Mouse (Mus musculus) heart, postnatal 0 days (tissue): ENCODE measurements around the gene Cdh12. TPM values are rescaled to one million over a fixed set of nuclear protein-coding genes. Genes with fewer than 3 reads are reported as not detected.
"Not testable (repeated sequence)": the region's sequence is repeated elsewhere in the genome, so short reads cannot be mapped to it uniquely, and the experiment has no call there.

ENCODE experiments used
- ATAC-seq: fragments of 200-750 bp; cut with Nextera tagmentation; 2 replicates; pipeline ENCODE4 v1.8.0; 2017; ENCODE audit warnings: low read depth, moderate number of reproducible peaks, moderate library complexity; ENCODE audit not compliant: insufficient read depth
- DNase-seq: peaks from one replicate; pipeline ENCODE4 v3.0.0-alpha.2; 2016; ENCODE audit warnings: low spot score
- H3K27ac ChIP-seq: fragments of 300-500 bp; sonication (generic); 2 replicates; pipeline ENCODE4 v1.5.1; 2014; ENCODE audit warnings: low read depth, mild to moderate bottlenecking
- H3K27me3 ChIP-seq: fragments of 300-500 bp; sonication (generic); 2 replicates; pipeline ENCODE4 v1.6.1; 2014; ENCODE audit warnings: low read length, mixed read lengths; ENCODE audit not compliant: control insufficient read depth, insufficient read depth
- H3K36me3 ChIP-seq: fragments of 300-500 bp; sonication (generic); replicated peaks from 2 replicates; pipeline ENCODE4 v1.6.1; 2014; ENCODE audit warnings: low read length, mixed read lengths; ENCODE audit not compliant: control insufficient read depth, insufficient read depth
- H3K4me1 ChIP-seq: fragments of 300-500 bp; sonication (generic); 2 replicates; pipeline ENCODE4 v1.6.1; 2014; ENCODE audit warnings: antibody characterized with exemption; ENCODE audit not compliant: control insufficient read depth, insufficient read depth
- H3K4me2 ChIP-seq: fragments of 300-500 bp; sonication (generic); 2 replicates; pipeline ENCODE4 v1.6.1; 2014; ENCODE audit warnings: low read depth, mild to moderate bottlenecking, low read length, moderate library complexity
- H3K4me3 ChIP-seq: fragments of 300-500 bp; sonication (generic); 2 replicates; pipeline ENCODE4 v1.5.1; 2014; ENCODE audit warnings: low read depth, low read length
- H3K9ac ChIP-seq: fragments of 300-500 bp; sonication (generic); replicated peaks from 2 replicates; pipeline ENCODE4 v1.6.1; 2014; ENCODE audit warnings: low read depth, low read length, mixed read lengths
- H3K9me3 ChIP-seq: fragments of 300-500 bp; sonication (generic); replicated peaks from 2 replicates; pipeline ENCODE4 v1.6.1; 2016; ENCODE audit warnings: low read length; ENCODE audit not compliant: control insufficient read depth
- CTCF ChIP-seq: IDR thresholded peaks from 2 replicates; pipeline ENCODE4 v1.5.1; 2016; ENCODE audit warnings: antibody characterized with exemption, control low read depth, low read depth
- EP300 ChIP-seq: IDR thresholded peaks from 2 replicates; pipeline ENCODE4 v1.6.1; 2016; ENCODE audit warnings: antibody characterized with exemption, low read depth
- WGBS: fragments of 180-500 bp; shearing (Covaris S2); extraction: QIAGEN DNeasy Blood & Tissue Kit; methylation state at CpG from one replicate; pipeline ENCODE4 v1.1.7; 2014; 5-methylcytosine and 5-hydroxymethylcytosine counted together
- polyA plus RNA-seq: library from polyadenylated mRNA; unstranded; fragments of >200 nt; fragmentation: Nextera tagmentation; extraction: Ambion mirVana; gene quantifications from 2 replicates; pipeline ENCODE4 v1.2.1, GENCODE M21; 2015
- total RNA-seq: library from RNA; depleted of rRNA; stranded (reverse); fragments of >200 nt; gene quantifications from 2 replicates; pipeline ENCODE4 v1.2.3, GENCODE M21; 2014; ENCODE audit warnings: low replicate concordance

Gene Cdh12
- total and polyA plus RNA-seq, 2 experiments from 2014 or later: 0.03 TPM; not detected in 1

DNA sequence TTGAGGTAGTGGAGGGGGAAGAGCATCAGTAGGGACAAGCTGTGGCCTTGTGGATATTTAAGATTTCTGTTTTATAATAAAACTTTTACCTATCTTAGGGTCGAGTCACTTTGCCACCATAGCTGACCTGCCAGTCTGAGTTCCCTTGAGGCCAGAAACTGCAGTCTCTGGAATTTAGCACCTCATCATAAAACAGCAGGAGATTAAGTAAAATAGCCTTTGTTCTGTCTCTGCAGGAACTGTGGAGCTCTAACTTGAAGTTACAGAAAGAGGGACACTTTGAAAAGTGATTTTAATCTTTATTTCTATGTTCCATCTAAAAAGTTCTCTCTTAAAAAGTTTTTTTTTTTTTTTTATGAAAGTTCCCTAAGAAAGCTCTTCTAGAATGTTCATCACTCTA is 736.7 kb downstream of the Cdh12 start:
- Histone ChIP-seq H3K4me3 (no peak overlapping the region), H3K9ac (no peak overlapping the region), H3K27me3 (no peaks in the 10 kb centered on the region), H3K4me1 (no peaks in the 10 kb centered on the region), H3K27ac (no peak overlapping the region), H3K9me3 (no peaks in the 10 kb centered on the region), H3K4me2 (no peak overlapping the region), H3K36me3 (no peaks in the 10 kb centered on the region)
- TF ChIP-seq EP300 (no peak), CTCF (no peak)
- 31% methylated on average over 1 of the region's 1 CpGs for WGBS
- ATAC-seq (no peak), DNase-seq (no peak)

DNA sequence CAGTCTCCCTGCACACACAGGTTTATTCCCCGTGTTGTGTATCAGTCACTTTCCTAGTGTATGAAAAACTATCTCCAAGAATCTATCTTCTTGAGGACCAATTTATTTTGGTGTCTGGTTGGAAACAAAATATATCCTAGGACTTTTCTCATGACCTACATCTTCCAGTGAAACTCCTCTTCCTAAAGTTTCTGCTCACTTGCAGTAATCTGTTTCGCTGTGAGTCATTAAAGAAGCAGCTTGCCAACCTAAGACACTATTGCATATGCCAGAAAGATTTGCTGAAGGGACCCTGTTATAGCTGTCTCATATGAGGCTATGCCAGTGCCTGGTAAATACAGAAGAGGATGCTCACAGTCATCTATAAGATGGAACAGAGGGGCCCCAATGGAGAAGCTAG is 761.0 kb downstream of the Cdh12 start:
- H3K4me1 ChIP-seq, DNase-seq, H3K4me2 ChIP-seq, H3K27me3 ChIP-seq, H3K4me3 ChIP-seq, H3K9me3 ChIP-seq, H3K9ac ChIP-seq, ATAC-seq, H3K27ac ChIP-seq, H3K36me3 ChIP-seq: not testable (repeated sequence)
- 69% methylated on average over 2 of the region's 2 CpGs for WGBS

DNA sequence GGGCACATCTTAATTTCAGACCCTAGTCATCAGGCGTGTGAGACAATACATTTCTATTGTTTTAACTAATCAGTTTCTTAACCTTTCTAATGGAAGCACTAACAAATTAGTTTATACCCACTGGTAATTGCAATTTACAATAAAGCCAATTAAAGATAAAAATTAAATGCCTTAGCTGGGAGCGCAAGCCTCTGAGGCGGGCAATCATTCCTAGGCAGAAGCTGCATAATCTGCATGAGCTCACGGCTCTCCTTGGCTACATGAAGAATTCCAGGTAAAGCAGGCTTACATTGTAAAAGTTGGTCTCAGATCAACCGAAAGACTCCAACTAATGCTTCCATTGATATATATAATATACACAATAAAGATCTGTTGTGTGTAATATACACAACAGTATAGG is 773.9 kb downstream of the Cdh12 start:
- no peak for TF ChIP-seq EP300
- no peak for TF ChIP-seq CTCF
- Histone ChIP-seq H3K27ac (no peak overlapping the region), H3K9me3 (no peaks in the 10 kb centered on the region), H3K4me1 (no peaks in the 10 kb centered on the region), H3K4me3 (no peak overlapping the region), H3K4me2 (no peak overlapping the region), H3K36me3 (no peaks in the 10 kb centered on the region), H3K27me3 (no peaks in the 10 kb centered on the region), H3K9ac (no peak overlapping the region)
- ATAC-seq: no peak
- no peak for DNase-seq
- WGBS: 86% methylated on average over 5 of the region's 5 CpGs

DNA sequence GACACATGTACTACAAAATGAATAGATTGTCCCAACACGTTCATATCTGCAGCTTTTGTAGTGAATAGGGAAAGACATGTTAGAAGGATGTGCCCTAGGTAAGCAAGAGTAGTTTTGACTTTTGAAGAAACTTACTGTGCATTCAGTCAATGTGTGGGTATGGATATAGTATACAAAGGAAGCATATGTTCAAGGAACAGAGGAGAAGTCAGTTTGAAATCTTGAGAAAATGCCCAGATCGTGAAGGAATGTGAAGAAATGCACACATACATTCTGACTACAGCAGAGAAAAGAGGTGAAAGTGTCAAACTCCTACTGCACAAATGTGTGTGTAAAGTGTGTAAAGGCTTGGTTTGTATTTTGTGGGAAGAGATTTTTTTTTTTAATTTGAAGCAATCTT is 812.3 kb downstream of the Cdh12 start:
- Histone ChIP-seq H3K36me3 (no peaks in the 10 kb centered on the region), H3K9ac (no peak overlapping the region), H3K4me1 (no peaks in the 10 kb centered on the region), H3K4me2 (no peak overlapping the region), H3K27ac (no peak overlapping the region), H3K27me3 (no peaks in the 10 kb centered on the region), H3K4me3 (no peak overlapping the region), H3K9me3 (no peaks in the 10 kb centered on the region)
- no peak for TF ChIP-seq EP300
- no peak for TF ChIP-seq CTCF
- ATAC-seq (no peak), DNase-seq (no peak)
- WGBS: 72% methylated on average over 2 of the region's 2 CpGs

DNA sequence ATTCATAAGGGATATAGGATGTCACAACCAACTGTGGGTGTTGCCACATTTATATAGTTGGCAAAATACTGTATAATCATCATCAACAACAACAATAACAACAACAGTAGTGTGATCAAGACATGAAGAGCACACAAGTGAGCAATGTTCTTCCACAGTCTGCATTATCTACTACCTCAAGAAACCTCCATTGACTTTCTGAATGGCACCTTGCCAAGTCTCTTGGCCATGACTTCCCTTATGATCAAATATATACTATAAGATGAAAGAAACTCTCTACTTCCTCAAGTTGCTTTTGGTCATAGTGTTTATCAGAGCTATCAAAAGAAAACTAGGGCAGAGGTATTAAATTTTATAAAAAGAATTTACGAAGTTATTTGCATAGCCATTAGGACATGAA is 820.8 kb downstream of the Cdh12 start:
- H3K9ac ChIP-seq: no peak overlapping the region
- no peaks in the 10 kb centered on the region for H3K9me3 ChIP-seq
- H3K4me2 ChIP-seq: no peak overlapping the region
- no peak overlapping the region for H3K27ac ChIP-seq
- no peaks in the 10 kb centered on the region for H3K4me1 ChIP-seq
- H3K36me3 ChIP-seq: no peaks in the 10 kb centered on the region
- no peak for ATAC-seq
- TF ChIP-seq CTCF: no peak
- no peak for TF ChIP-seq EP300
- H3K27me3 ChIP-seq: no peaks in the 10 kb centered on the region
- no peak overlapping the region for H3K4me3 ChIP-seq
- DNase-seq: no peak
- 73% methylated on average over 1 of the region's 1 CpGs for WGBS

DNA sequence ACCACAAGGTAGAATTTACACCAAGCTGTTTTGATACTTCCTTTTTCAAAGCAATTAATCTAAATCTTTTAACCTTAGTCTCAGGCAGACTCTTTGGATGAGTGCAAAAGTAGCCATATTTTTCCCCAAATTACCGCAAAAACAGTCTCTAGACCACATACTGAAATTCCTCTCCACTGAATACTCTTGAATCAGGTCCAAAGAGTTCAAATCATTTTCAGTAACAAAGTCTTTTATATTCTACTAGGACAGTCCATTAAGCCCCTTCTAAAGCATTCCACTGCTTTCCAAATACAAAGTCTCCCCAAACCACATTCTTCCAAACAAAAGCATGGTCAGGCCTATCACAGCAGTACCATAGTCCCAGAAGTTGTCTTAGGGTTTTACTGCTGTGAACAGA is 848.0 kb downstream of the Cdh12 start:
- Histone ChIP-seq H3K36me3 (no peaks in the 10 kb centered on the region), H3K4me3 (no peak overlapping the region), H3K9ac (no peak overlapping the region), H3K27me3 (no peaks in the 10 kb centered on the region), H3K4me2 (no peak overlapping the region), H3K4me1 (no peaks in the 10 kb centered on the region), H3K9me3 (no peaks in the 10 kb centered on the region), H3K27ac (no peak overlapping the region)
- WGBS: 77% methylated on average over 1 of the region's 1 CpGs
- DNase-seq (no peak), ATAC-seq (no peak)
- TF ChIP-seq EP300 (no peak), CTCF (no peak)
